Mouse (Mus musculus) R1 (cell line): ENCODE results near the gene Zic3.

ENCODE experiments used
- DNase-seq: peaks from one replicate; pipeline ENCODE4 v3.0.0-alpha.2; 2018; ENCODE audit warnings: low read depth, low spot score

The Zic3 gene

GRCm38 (mm10) chrX:58041865-58042264 is 19.4 kb downstream of the Zic3 start:
- peak; percentile 88 for DNase-seq

GRCm38 (mm10) chrX:58042512-58042911 is 20.0 kb downstream of the Zic3 start:
- DNase-seq: peak; percentile 87
